Mouse (Mus musculus): ENCODE measurements at regions not wholly inside any gene's neighbourhood (a gene's known extent, or its start where the extent isn't known, plus 50 kb on each side); places are given as distances from the start of the nearest gene placed in this dataset.

GRCm38 (mm10) chr12:110074921-110075320 lies 203.9 kb upstream of the Dio3 start:
- 93% methylated on average over 8 of the region's 8 CpGs for WGBS
- no peak for TF ChIP-seq CTCF (IDR thresholded peaks at IDR 0.05)
- ATAC-seq (ENCODE audit: low FRiP score) (no peak), DNase-seq (ENCODE audit: low spot score) (no peak)
- Histone ChIP-seq H3K27ac (ENCODE audit: low read depth, low read length) (no peak overlapping the region), H3K4me2 (ENCODE audit: low read depth, low read length, poor library complexity, severe bottlenecking) (no peak overlapping the region), H3K9me3 (ENCODE audit: low read length) (no peaks in the 10 kb centered on the region), H3K36me3 (ENCODE audit: insufficient read depth, low read length) (no peaks in the 10 kb centered on the region), H3K4me3 (ENCODE audit: low read depth, low read length) (no peak overlapping the region), H3K27me3 (ENCODE audit: insufficient read depth, low read length) (no peaks in the 10 kb centered on the region), H3K9ac (replicated peaks; ENCODE audit: low read length, poor library complexity, severe bottlenecking) (no peak overlapping the region), H3K4me1 (ENCODE audit: insufficient read depth, low read length) (no peaks in the 10 kb centered on the region)

DNA sequence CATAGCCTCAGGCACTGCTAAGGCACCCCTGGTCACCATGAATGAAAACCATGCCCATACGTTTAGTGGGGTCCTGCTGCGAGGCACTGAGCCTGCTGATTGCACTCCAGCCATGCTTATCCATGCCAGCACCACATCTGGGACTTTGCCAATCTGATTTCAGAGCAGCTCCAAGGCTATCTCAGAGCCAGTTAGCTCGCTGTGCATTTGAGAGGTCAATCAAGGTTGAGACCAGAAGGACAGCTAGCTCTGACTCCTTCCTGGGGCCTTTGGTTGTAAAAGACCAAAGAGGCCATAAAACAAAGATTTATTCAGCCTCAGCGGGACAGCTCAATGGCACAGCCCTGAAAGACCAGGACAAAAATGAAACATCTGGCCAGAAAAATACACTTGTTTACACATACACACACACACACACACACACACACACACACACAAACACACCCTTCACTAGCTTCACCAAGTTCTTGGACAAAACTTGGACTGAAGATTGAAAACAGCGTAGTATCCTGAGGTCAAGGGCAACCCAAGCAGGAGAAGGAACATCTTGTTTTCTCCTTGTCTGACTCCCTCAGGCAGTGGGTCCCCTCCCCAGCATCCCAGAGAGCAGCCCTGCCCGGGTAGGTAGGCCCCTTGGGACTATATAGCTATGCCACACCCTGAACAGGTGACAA lies 201.5 kb upstream of the Dio3 start:
- Histone ChIP-seq H3K4me1 (ENCODE audit: insufficient read depth, low read length) (no peaks in the 10 kb centered on the region), H3K27me3 (ENCODE audit: insufficient read depth, low read length) (no peaks in the 10 kb centered on the region), H3K27ac (ENCODE audit: low read depth, low read length) (no peak overlapping the region), H3K4me3 (ENCODE audit: low read depth, low read length) (no peak overlapping the region), H3K9ac (replicated peaks; ENCODE audit: low read length, poor library complexity, severe bottlenecking) (no peak overlapping the region), H3K36me3 (ENCODE audit: insufficient read depth, low read length) (no peaks in the 10 kb centered on the region), H3K4me2 (ENCODE audit: low read depth, low read length, poor library complexity, severe bottlenecking) (no peak overlapping the region), H3K9me3 (ENCODE audit: low read length) (no peaks in the 10 kb centered on the region)
- ATAC-seq (ENCODE audit: low FRiP score) (no peak), DNase-seq (ENCODE audit: low spot score) (no peak)
- TF ChIP-seq CTCF (IDR thresholded peaks at IDR 0.05), result no peak
- WGBS, result 78% methylated on average over 6 of the region's 6 CpGs

DNA sequence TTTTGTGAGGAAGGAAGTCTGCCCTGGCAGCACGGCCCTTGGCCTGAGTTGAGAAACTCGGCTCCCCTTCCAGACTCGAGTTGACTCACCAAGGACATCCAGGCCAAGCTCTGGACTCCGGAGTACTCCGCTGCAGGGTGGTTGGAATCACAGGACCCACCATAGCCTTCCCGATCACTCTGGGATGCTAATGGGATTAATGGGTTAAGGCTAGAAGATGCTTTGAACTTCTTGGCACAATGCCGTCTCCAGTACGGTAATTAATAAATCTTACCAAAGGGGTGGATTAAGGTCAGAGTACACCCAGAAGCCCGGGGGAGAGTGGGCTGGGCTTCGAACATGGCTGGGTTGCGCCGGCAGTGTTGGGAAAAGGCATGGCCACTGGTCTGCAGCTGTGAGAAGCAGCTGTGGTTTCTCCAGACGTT lies 200.8 kb upstream of the Dio3 start:
- Histone ChIP-seq H3K36me3 (ENCODE audit: insufficient read depth, low read length) (no peaks in the 10 kb centered on the region), H3K27me3 (ENCODE audit: insufficient read depth, low read length) (no peaks in the 10 kb centered on the region), H3K9ac (replicated peaks; ENCODE audit: low read length, poor library complexity, severe bottlenecking) (no peak overlapping the region), H3K9me3 (ENCODE audit: low read length) (no peaks in the 10 kb centered on the region), H3K27ac (ENCODE audit: low read depth, low read length) (no peak overlapping the region), H3K4me1 (ENCODE audit: insufficient read depth, low read length) (no peaks in the 10 kb centered on the region), H3K4me3 (ENCODE audit: low read depth, low read length) (no peak overlapping the region), H3K4me2 (ENCODE audit: low read depth, low read length, poor library complexity, severe bottlenecking) (no peak overlapping the region)
- 49% methylated on average over 13 of the region's 13 CpGs for whole genome bisulfite sequencing
- ATAC-seq (ENCODE audit: low FRiP score) (no peak), DNase-seq (ENCODE audit: low spot score) (no peak)
- no peak for TF ChIP-seq CTCF (IDR thresholded peaks at IDR 0.05)

DNA sequence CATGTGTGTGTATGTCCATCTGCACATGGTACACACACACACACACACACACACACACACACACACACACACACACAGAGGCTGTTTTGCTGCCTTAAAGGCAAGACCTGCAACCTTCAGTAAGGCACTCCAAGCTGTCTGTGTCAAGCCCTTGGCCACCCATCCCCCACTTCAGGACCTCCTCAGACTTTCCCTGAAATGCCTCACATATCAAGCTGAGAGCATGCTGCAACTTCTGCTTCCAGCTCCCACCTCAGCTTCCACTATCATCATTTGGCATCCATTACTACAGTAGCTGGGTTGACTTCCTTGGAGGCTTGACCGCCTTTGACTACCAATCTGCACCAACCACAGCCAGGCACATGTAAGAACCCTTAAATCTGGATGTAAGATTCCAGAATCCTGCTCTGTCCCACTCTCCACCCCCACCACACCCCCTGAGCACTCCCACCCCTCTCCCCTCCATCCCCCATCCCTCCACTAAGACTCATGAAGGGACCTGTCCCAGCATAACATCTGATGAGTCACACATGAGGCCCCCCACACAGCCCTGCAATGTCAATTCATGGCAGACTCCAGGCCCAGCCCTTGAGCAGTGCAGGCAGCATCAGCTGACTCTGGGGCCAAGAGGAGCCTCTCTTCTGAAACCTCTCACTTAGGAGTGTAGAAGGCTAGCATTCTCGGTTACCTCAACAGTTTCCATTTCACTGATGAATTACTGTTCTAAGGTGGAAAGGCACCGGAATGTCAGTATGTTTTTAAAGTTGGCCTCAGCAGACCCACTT lies 196.8 kb upstream of the Dio3 start:
- no peak overlapping the region for H3K27ac ChIP-seq (ENCODE audit: low read depth, low read length)
- no peak overlapping the region for H3K4me3 ChIP-seq (ENCODE audit: low read depth, low read length)
- H3K27me3 ChIP-seq (ENCODE audit: insufficient read depth, low read length), result no peaks in the 10 kb centered on the region
- DNase-seq (ENCODE audit: low spot score), result no peak
- no peaks in the 10 kb centered on the region for H3K9me3 ChIP-seq (ENCODE audit: low read length)
- H3K36me3 ChIP-seq (ENCODE audit: insufficient read depth, low read length), result no peaks in the 10 kb centered on the region
- WGBS, result 98% methylated on average over 3 of the region's 3 CpGs
- H3K9ac ChIP-seq (replicated peaks; ENCODE audit: low read length, poor library complexity, severe bottlenecking), result no peak overlapping the region
- no peak overlapping the region for H3K4me2 ChIP-seq (ENCODE audit: low read depth, low read length, poor library complexity, severe bottlenecking)
- TF ChIP-seq CTCF (IDR thresholded peaks at IDR 0.05), result no peak
- H3K4me1 ChIP-seq (ENCODE audit: insufficient read depth, low read length), result no peaks in the 10 kb centered on the region
- no peak for ATAC-seq (ENCODE audit: low FRiP score)

- no peak for DNase-seq (ENCODE audit: low spot score)
- no peak overlapping the region for H3K9ac ChIP-seq (replicated peaks; ENCODE audit: low read length, poor library complexity, severe bottlenecking)
- H3K4me3 ChIP-seq (ENCODE audit: low read depth, low read length), result no peak overlapping the region
- no peak for ATAC-seq (ENCODE audit: low FRiP score)
- no peaks in the 10 kb centered on the region for H3K27me3 ChIP-seq (ENCODE audit: insufficient read depth, low read length)
- H3K27ac ChIP-seq (ENCODE audit: low read depth, low read length), result no peak overlapping the region
- TF ChIP-seq CTCF (IDR thresholded peaks at IDR 0.05), result no peak
- no peaks in the 10 kb centered on the region for H3K36me3 ChIP-seq (ENCODE audit: insufficient read depth, low read length)
- H3K4me2 ChIP-seq (ENCODE audit: low read depth, low read length, poor library complexity, severe bottlenecking), result no peak overlapping the region
- H3K9me3 ChIP-seq (ENCODE audit: low read length), result no peaks in the 10 kb centered on the region
- H3K4me1 ChIP-seq (ENCODE audit: insufficient read depth, low read length), result no peaks in the 10 kb centered on the region
- 68% methylated on average over 13 of the region's 13 CpGs for WGBS
These were observed 195.9 kb upstream of the Dio3 start for GRCm38 (mm10) chr12:110082921-110083320.

DNA sequence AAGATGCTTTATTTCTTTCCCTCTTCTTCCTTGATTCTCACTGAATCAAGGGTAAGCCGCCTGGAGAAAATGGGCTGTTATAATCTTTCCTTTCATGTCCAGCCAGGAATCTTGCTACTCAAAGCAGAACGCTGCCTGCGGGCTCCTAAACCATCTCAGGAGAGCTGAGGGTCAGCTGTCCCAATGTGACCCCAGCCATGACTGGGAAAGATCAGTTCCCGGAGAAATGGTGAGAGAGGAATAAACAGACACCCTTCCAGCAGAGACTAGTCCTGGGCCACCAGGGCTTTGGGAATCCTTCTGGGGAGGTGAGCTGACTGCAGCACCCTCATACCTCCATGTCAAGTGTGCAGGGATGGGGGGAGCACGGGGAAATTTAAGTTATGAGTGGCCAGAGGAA lies 195.4 kb upstream of the Dio3 start:
- Histone ChIP-seq H3K4me2 (ENCODE audit: low read depth, low read length, poor library complexity, severe bottlenecking) (no peak overlapping the region), H3K27ac (ENCODE audit: low read depth, low read length) (no peak overlapping the region), H3K27me3 (ENCODE audit: insufficient read depth, low read length) (no peaks in the 10 kb centered on the region), H3K4me1 (ENCODE audit: insufficient read depth, low read length) (no peaks in the 10 kb centered on the region), H3K9ac (replicated peaks; ENCODE audit: low read length, poor library complexity, severe bottlenecking) (no peak overlapping the region), H3K4me3 (ENCODE audit: low read depth, low read length) (no peak overlapping the region), H3K9me3 (ENCODE audit: low read length) (no peaks in the 10 kb centered on the region), H3K36me3 (ENCODE audit: insufficient read depth, low read length) (no peaks in the 10 kb centered on the region)
- no peak for ATAC-seq (ENCODE audit: low FRiP score)
- TF ChIP-seq CTCF (IDR thresholded peaks at IDR 0.05), result no peak
- DNase-seq (ENCODE audit: low spot score), result no peak
- WGBS, result 55% methylated on average over 5 of the region's 5 CpGs

Measured in midbrain, postnatal 0 days (tissue).